Mouse (Mus musculus) stomach, embryonic 15.5 days (tissue): ENCODE results near the gene Olfr1509. TPM values are rescaled to one million over a fixed set of nuclear protein-coding genes. Genes with fewer than 3 reads are reported as not detected.

Experiments
- polyA plus RNA-seq: library from polyadenylated mRNA; unstranded; fragments of >200 nt; fragmentation: Nextera tagmentation; extraction: Ambion mirVana; gene quantifications from 2 replicates; pipeline ENCODE4 v1.2.1, GENCODE M21; 2015

The Olfr1509 gene
- polyA plus RNA-seq, 1 experiment from 2014 or later = not detected

Other genes starting within 250 kb of the Olfr1509 start
- 54.6 and 58.7 TPM in 2 replicates for gene Supt16, start 245.6 kb upstream of the Olfr1509 start, polyA plus RNA-seq
- 28.7 and 30.6 TPM in 2 replicates for gene Chd8, start 185.2 kb upstream of the Olfr1509 start, polyA plus RNA-seq
- gene Tox4, start 163.8 kb upstream of the Olfr1509 start, polyA plus RNA-seq = 35.5 and 43.1 TPM in 2 replicates
- 17.3 and 17.4 TPM in 2 replicates for gene Rab2b, start 163.4 kb upstream of the Olfr1509 start, polyA plus RNA-seq
- gene Mettl3, start 137.9 kb upstream of the Olfr1509 start, polyA plus RNA-seq = 44.3 and 45.0 TPM in 2 replicates
- 10.1 and 10.8 TPM in 2 replicates for gene Sall2, start 114.2 kb upstream of the Olfr1509 start, polyA plus RNA-seq
- not detected in 2 replicates for gene Olfr1513, start 86.6 kb upstream of the Olfr1509 start, polyA plus RNA-seq
- gene Olfr1512, start 63.8 kb upstream of the Olfr1509 start, polyA plus RNA-seq = not detected in 2 replicates
- gene Olfr1511, start 45.6 kb upstream of the Olfr1509 start, polyA plus RNA-seq = not detected in 2 replicates
- not detected in 2 replicates for gene Olfr1510, start 28.6 kb upstream of the Olfr1509 start, polyA plus RNA-seq
- gene Olfr1508, start 24.5 kb downstream of the Olfr1509 start, polyA plus RNA-seq = not detected in 2 replicates
- not detected in 2 replicates for gene Olfr1507, start 52.8 kb downstream of the Olfr1509 start, polyA plus RNA-seq